Mouse (Mus musculus): Measurements from ENCODE around the gene 9330182O14Rik. TPM values are rescaled to one million over a fixed set of nuclear protein-coding genes. Genes with fewer than 3 reads are reported as not detected.

The 9330182O14Rik gene
- polyA plus RNA-seq, 1 experiment from 2014 or later, result not detected

- H3K27me3 ChIP-seq (replicated peaks; ENCODE audit: control insufficient read depth, insufficient read depth, low read length), result no peaks in the 10 kb centered on the region
- no peak overlapping the region for H3K27ac ChIP-seq (ENCODE audit: low read depth)
- no peak for DNase-seq (ENCODE audit: low spot score)
- WGBS, result 53% methylated on average over 13 of the region's 13 CpGs
- no peak overlapping the region for H3K4me3 ChIP-seq (ENCODE audit: low read depth, low read length)
- ATAC-seq (replicated peaks; ENCODE audit: low FRiP score, low TSS enrichment, low read depth), result no peak
- H3K4me1 ChIP-seq (replicated peaks; ENCODE audit: control insufficient read depth, insufficient read depth, low read length), result peaks cover 11% of the 10 kb centered on the region; the same call in 1 of the 2 replicates
- H3K36me3 ChIP-seq (ENCODE audit: control insufficient read depth, insufficient read depth, low read length), result no peaks in the 10 kb centered on the region
- no peak overlapping the region for H3K4me2 ChIP-seq (ENCODE audit: low read length)
- no peaks in the 10 kb centered on the region for H3K9me3 ChIP-seq (ENCODE audit: control insufficient read depth, low read length)
- no peak overlapping the region for H3K9ac ChIP-seq (ENCODE audit: low read length)
Measured at GRCm38 (mm10) chr15:40169705-40170104, 35.5 kb downstream of the 9330182O14Rik start.

- Histone ChIP-seq H3K36me3 (ENCODE audit: control insufficient read depth, insufficient read depth, low read length) (no peaks in the 10 kb centered on the region), H3K27me3 (replicated peaks; ENCODE audit: control insufficient read depth, insufficient read depth, low read length) (no peaks in the 10 kb centered on the region), H3K4me2 (ENCODE audit: low read length) (no peak overlapping the region), H3K4me3 (ENCODE audit: low read depth, low read length) (no peak overlapping the region), H3K4me1 (replicated peaks; ENCODE audit: control insufficient read depth, insufficient read depth, low read length) (no peaks in the 10 kb centered on the region; the same call in 1 of the 2 replicates), H3K9ac (ENCODE audit: low read length) (no peak overlapping the region), H3K9me3 (ENCODE audit: control insufficient read depth, low read length) (no peaks in the 10 kb centered on the region), H3K27ac (ENCODE audit: low read depth) (no peak overlapping the region)
- no peak for ATAC-seq (replicated peaks; ENCODE audit: low FRiP score, low TSS enrichment, low read depth)
- DNase-seq (ENCODE audit: low spot score), result no peak
- WGBS, result 10% methylated on average over 2 of the region's 2 CpGs
Measured at GRCm38 (mm10) chr15:40179423-40179822, 45.3 kb downstream of the 9330182O14Rik start.

DNA sequence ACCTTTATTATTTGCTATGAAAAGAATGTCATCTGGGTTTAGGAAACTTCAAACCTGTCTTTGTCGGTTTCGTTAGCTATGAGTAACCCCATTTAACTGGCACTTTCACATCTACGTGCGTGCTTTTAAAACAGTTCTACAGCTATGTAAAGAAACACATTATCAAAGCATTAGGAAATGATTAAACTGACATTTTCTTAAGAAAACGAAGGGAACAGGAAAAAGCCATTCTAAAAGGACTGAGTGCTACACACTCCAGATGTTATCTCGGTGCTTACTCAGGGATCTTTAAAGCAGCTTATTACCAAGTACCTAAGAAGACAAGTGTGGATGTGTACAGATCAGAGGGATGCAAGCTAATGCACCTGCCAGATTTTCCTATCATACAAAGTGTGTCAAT is 52.9 kb downstream of the 9330182O14Rik start:
- no peaks in the 10 kb centered on the region for H3K27me3 ChIP-seq (replicated peaks; ENCODE audit: control insufficient read depth, insufficient read depth, low read length)
- no peak overlapping the region for H3K4me3 ChIP-seq (ENCODE audit: low read depth, low read length)
- no peak for ATAC-seq (replicated peaks; ENCODE audit: low FRiP score, low TSS enrichment, low read depth)

More for the DNA sequence above, 52.9 kb downstream of the 9330182O14Rik start:
- WGBS, result 66% methylated on average over 6 of the region's 6 CpGs
- Histone ChIP-seq H3K9ac (ENCODE audit: low read length) (no peak overlapping the region), H3K36me3 (ENCODE audit: control insufficient read depth, insufficient read depth, low read length) (no peaks in the 10 kb centered on the region), H3K9me3 (ENCODE audit: control insufficient read depth, low read length) (no peaks in the 10 kb centered on the region), H3K4me1 (replicated peaks; ENCODE audit: control insufficient read depth, insufficient read depth, low read length) (no peaks in the 10 kb centered on the region), H3K4me2 (ENCODE audit: low read length) (no peak overlapping the region), H3K27ac (ENCODE audit: low read depth) (no peak overlapping the region)
- no peak for DNase-seq (ENCODE audit: low spot score)

Small RNAs within 50 kb of the gene (microRNA-seq; reads per million reads assigned to microRNA genes)
- not detected for gene Gm25958

Measured in intestine, embryonic 14.5 days (tissue).